Comparison of ENCODE assay signal across 13 mouse cellular contexts in genomic region chrX:16815965-16816364, GRCm38 (mm10).
"Had no signal": no experiment of that assay in that cellular context is flagged by ENCODE, and none has a peak within 500 bp of the region (broad histone marks: within the 10 kb centered on the region; RNA-seq: fewer than 3 reads in every experiment).

No protein-coding gene starts in this region.

- H3K4me1 ChIP-seq: hindbrain, embryonic 15.5 days; kidney, embryonic 15.5 days; limb, embryonic 13.5 days; megakaryocyte, embryonic 14.5 days; stomach, embryonic 15.5 days had no signal

- H3K4me2 ChIP-seq: hindbrain, embryonic 15.5 days; kidney, embryonic 15.5 days; midbrain, embryonic 11.5 days had no signal

- H3K36me3 ChIP-seq: hindbrain, embryonic 15.5 days; kidney, embryonic 15.5 days; limb, embryonic 13.5 days; stomach, embryonic 15.5 days had no signal

- DNase-seq: kidney, adult 2 months; kidney, postnatal 14 days; left cerebral cortex, postnatal 4 days; lung, embryonic 14.5 days; right cerebral cortex, postnatal 14 days; thymus, postnatal 14 days had no signal

- H3K9me3 ChIP-seq: hindbrain, embryonic 15.5 days; kidney, embryonic 15.5 days; limb, embryonic 13.5 days; megakaryocyte, embryonic 14.5 days; stomach, embryonic 15.5 days had no signal

- H3K27me3 ChIP-seq: hindbrain, embryonic 15.5 days; kidney, embryonic 15.5 days; limb, embryonic 13.5 days; stomach, embryonic 15.5 days had no signal

- H3K9ac ChIP-seq: hindbrain, embryonic 15.5 days; kidney, embryonic 15.5 days; limb, embryonic 13.5 days; lung, embryonic 14.5 days; stomach, embryonic 15.5 days had no signal

- H3K27ac ChIP-seq: hindbrain, embryonic 15.5 days; kidney, embryonic 15.5 days; limb, embryonic 13.5 days; macrophage; stomach, embryonic 15.5 days had no signal

- H3K4me3 ChIP-seq: hindbrain, embryonic 15.5 days; kidney, embryonic 15.5 days; limb, embryonic 13.5 days; megakaryocyte, embryonic 14.5 days had no signal
